Mouse (Mus musculus): ENCODE measurements around the gene Gja1.

- TF ChIP-seq CTCF (IDR thresholded peaks at IDR 0.05) (no peak), EP300 (IDR thresholded peaks at IDR 0.05) (no peak)
Measured at GRCm38 (mm10) chr10:56444457-56444856, 67.3 kb downstream of the Gja1 start.
